Mouse (Mus musculus) lung, embryonic 16.5 days (tissue): Measurements from ENCODE around the gene Mapkbp1. TPM values are rescaled to one million over a fixed set of nuclear protein-coding genes. Genes with fewer than 3 reads are reported as not detected.

Source experiments
- ATAC-seq: fragments of 200-750 bp; cut with Nextera tagmentation; 2 replicates; pipeline ENCODE4 v1.8.0; 2017; ENCODE audit warnings: low read depth, mild to moderate bottlenecking, moderate library complexity
- H3K27ac ChIP-seq: fragments of 300-500 bp; sonication (generic); 2 replicates; pipeline ENCODE4 v1.5.1; 2014; ENCODE audit warnings: mild to moderate bottlenecking, control low read depth, low read length
- H3K27me3 ChIP-seq: fragments of 300-500 bp; sonication (generic); 2 replicates; pipeline ENCODE4 v1.6.1; 2014; ENCODE audit warnings: low read depth, low read length, mixed read lengths; ENCODE audit not compliant: control insufficient read depth, insufficient read depth
- H3K36me3 ChIP-seq: fragments of 300-500 bp; sonication (generic); 2 replicates; pipeline ENCODE4 v1.6.1; 2014; ENCODE audit warnings: low read length; ENCODE audit not compliant: control insufficient read depth, insufficient read depth
- H3K4me1 ChIP-seq: fragments of 300-500 bp; sonication (generic); replicated peaks from 2 replicates; pipeline ENCODE4 v1.6.1; 2014; ENCODE audit warnings: low read length, mixed read lengths; ENCODE audit not compliant: control insufficient read depth, insufficient read depth
- H3K4me2 ChIP-seq: fragments of 300-500 bp; sonication (generic); 2 replicates; pipeline ENCODE4 v1.6.1; 2014; ENCODE audit warnings: low read depth, low read length, control low read depth
- H3K4me3 ChIP-seq: fragments of 300-500 bp; sonication (generic); 2 replicates; pipeline ENCODE4 v1.5.1; 2014; ENCODE audit warnings: mild to moderate bottlenecking, low read length, control low read depth
- H3K9ac ChIP-seq: fragments of 300-500 bp; sonication (generic); 2 replicates; pipeline ENCODE4 v1.6.1; 2014; ENCODE audit warnings: low read length, control low read depth
- H3K9me3 ChIP-seq: fragments of 300-500 bp; sonication (generic); 2 replicates; pipeline ENCODE4 v1.6.1; 2016; ENCODE audit warnings: low read length; ENCODE audit not compliant: control insufficient read depth
- WGBS: fragments of 180-500 bp; shearing (Covaris S2); extraction: QIAGEN DNeasy Blood & Tissue Kit; methylation state at CpG from one replicate; pipeline ENCODE4 v1.1.7; 2014; 5-methylcytosine and 5-hydroxymethylcytosine counted together
- polyA plus RNA-seq: library from polyadenylated mRNA; unstranded; fragments of >200 nt; fragmentation: Nextera tagmentation; extraction: Ambion mirVana; gene quantifications from 2 replicates; pipeline ENCODE4 v1.2.1, GENCODE M21; 2015

Gene Mapkbp1
- polyA plus RNA-seq, 1 experiment from 2014 or later, result 3.5 TPM

DNA sequence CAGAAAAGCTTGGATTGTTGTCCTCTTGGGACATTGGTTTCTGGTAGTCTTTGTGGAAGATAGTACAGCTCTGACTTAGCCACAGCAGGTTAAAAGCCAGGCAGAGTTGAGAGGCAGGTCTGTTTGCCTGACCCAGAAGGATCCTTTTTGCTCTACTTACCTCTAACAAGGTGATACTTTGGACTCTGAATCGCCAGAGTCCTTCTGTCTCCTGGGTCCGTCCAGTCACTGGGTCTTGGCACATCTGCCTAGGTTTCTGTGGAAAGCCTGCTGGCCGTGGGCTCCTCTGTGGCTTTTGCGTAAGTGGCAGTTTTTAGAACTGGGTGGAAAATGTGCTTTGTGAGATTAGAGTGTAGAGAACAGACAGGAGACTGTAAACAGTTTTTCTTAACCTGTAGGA, 16.5 kb downstream of the Mapkbp1 start:
- no peak overlapping the region for H3K4me3 ChIP-seq
- H3K9ac ChIP-seq, result no peak overlapping the region
- H3K27me3 ChIP-seq, result no peaks in the 10 kb centered on the region
- WGBS, result 81% methylated on average over 4 of the region's 4 CpGs
- H3K4me2 ChIP-seq, result no peak overlapping the region
- peaks cover 5% of the 10 kb centered on the region for H3K4me1 ChIP-seq
- no peak overlapping the region for H3K27ac ChIP-seq
- no peak for ATAC-seq
- H3K9me3 ChIP-seq, result no peaks in the 10 kb centered on the region
- no peaks in the 10 kb centered on the region for H3K36me3 ChIP-seq

DNA sequence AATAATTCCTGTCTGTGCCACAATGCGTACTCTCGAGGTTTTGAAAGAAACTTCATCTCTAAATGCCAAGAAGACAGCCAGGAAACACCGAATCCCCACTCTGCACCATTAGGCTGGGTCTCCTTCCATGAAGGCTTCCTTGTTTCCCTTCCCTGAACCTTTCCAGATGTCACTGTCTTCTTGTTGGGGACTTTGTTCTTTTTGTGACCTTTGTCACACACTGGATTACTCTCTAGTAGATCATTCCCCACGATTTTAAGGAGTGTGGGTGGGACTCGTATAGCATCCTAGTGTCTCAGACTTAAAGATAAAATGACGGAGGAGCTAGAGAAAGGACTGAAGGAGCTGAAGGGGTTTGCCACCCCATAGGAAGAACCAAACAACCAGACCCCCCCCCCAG, 18.4 kb downstream of the Mapkbp1 start:
- no peak overlapping the region for H3K4me2 ChIP-seq
- ATAC-seq, result no peak
- H3K4me1 ChIP-seq, result peaks cover 20% of the 10 kb centered on the region
- H3K9ac ChIP-seq, result no peak overlapping the region
- no peaks in the 10 kb centered on the region for H3K27me3 ChIP-seq
- no peaks in the 10 kb centered on the region for H3K36me3 ChIP-seq
- H3K27ac ChIP-seq, result no peak overlapping the region
- no peak overlapping the region for H3K4me3 ChIP-seq
- whole genome bisulfite sequencing, result 84% methylated on average over 6 of the region's 6 CpGs
- no peaks in the 10 kb centered on the region for H3K9me3 ChIP-seq

DNA sequence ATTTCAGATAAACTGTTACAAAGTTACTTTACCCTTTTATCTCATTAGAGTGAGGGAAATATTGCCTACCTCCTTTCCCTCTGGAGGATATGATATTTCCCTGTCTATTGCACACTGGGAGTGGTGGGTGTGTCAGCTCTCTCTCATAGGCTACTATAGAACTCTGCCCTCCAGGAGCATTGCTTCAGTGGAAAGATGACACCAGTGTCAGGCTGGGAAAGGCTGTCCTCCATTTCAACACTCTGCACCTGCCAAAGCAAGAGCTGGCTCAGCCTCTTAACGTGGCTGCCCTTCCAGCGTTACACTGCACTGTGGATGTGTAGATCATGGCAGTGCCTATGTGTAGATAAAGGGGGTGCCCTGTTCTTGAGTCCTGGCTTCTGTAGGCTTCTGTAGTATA, 19.9 kb downstream of the Mapkbp1 start:
- no peak for ATAC-seq
- H3K4me2 ChIP-seq, result no peak overlapping the region
- 85% methylated on average over 2 of the region's 2 CpGs for WGBS

DNA sequence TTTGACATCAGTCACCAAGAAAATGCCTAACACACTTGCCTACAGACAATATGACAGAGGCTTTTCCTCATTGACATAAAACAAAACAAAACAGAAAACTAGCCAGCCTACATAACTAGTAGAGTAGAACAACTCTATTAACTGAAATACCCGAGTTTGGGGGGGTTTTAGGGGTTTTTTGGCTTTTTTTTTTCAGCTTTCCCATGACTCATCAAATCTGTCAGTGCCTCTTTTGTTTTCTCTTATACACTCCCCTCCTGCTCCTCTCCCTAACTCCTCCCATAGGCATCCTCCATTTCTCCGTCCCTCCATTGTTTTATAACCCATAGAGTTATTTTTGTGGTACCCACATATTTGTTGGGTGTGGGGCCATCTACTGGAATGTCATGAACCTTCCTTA, 21.0 kb downstream of the Mapkbp1 start:
- Histone ChIP-seq H3K27ac (no peak overlapping the region), H3K4me1 (peaks cover 20% of the 10 kb centered on the region), H3K4me2 (no peak overlapping the region), H3K27me3 (no peaks in the 10 kb centered on the region), H3K36me3 (no peaks in the 10 kb centered on the region), H3K4me3 (no peak overlapping the region), H3K9ac (no peak overlapping the region), H3K9me3 (no peaks in the 10 kb centered on the region)
- ATAC-seq, result no peak
- WGBS, result 47% methylated on average over 2 of the region's 2 CpGs

More for the DNA sequence above, 19.9 kb downstream of the Mapkbp1 start:
- H3K9ac ChIP-seq, result no peak overlapping the region
- no peaks in the 10 kb centered on the region for H3K27me3 ChIP-seq
- H3K36me3 ChIP-seq, result no peaks in the 10 kb centered on the region
- no peak overlapping the region for H3K4me3 ChIP-seq
- H3K9me3 ChIP-seq, result no peaks in the 10 kb centered on the region
- no peak overlapping the region for H3K27ac ChIP-seq
- H3K4me1 ChIP-seq, result peaks cover 20% of the 10 kb centered on the region

DNA sequence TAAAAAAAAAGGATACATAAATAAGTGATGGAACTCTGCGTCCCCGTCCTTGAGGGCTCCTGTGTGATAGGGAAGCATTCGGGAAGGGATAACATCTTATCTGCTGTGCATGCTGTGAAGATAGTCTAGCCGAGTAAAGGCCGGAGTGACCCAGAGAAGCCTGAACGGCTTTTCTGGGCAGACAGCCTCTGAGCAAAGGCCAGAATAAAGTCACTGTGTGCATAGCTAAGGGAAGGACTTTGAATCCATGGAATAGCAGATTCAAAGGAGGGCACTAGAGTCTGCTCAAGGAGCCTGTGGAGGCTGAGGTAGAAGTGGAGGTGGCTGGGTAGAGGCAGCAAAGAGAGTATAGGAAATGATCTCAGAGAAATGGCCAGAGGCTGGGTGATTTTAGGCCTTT, 22.3 kb downstream of the Mapkbp1 start:
- H3K4me2 ChIP-seq, result no peak overlapping the region
- peaks cover 20% of the 10 kb centered on the region for H3K4me1 ChIP-seq
- H3K9me3 ChIP-seq, result no peaks in the 10 kb centered on the region
- peak overlapping the region; percentile 94 for H3K27ac ChIP-seq
- no peaks in the 10 kb centered on the region for H3K27me3 ChIP-seq
- H3K9ac ChIP-seq, result 0 out of 2 replicates have a peak overlapping the region, but pooled peaks have one; percentile 32
- WGBS, result 77% methylated on average over 6 of the region's 6 CpGs
- no peak overlapping the region for H3K4me3 ChIP-seq
- no peak for ATAC-seq
- no peaks in the 10 kb centered on the region for H3K36me3 ChIP-seq

DNA sequence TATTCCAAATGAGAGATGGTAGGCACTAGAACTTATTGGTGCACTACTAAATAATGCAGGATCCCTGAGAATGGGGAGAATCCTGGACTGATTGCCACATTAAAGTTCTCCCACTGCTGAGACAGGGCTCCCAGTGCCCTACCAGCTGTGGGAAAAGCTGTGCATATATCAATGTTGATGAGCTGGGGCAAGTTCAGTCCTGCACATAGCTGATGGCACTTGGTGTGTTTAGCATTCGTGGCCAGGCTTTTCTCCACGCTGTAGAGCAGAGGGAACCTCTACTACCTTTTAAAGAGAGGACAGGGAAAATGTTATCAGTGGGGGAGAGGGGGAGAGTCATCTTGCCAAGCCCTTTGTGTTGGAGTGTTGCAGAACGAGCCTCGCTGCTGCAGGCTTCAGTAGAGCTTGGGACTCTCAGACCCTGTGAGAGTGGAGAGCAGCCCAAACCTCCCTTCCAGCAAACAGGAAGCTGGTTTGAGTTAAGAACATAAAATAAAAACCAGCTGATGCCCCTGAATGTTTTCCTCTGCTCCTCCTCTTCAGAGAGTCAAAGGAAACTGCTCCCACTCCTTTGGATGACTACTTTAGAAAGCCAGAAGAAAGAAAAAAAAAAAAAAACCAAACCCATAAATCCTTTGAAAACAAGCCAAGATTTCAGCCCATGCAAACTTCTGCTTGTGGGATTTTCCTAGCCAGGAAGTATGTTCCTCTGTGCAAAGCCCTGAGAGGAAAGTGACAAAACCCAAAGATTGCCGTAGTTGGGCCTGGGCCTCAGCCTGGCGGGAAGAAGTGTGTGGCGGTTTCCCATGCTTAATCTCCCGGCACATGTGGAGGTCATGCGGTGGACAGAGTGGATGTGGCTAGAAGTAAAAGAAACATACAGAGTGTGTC, 23.1 kb downstream of the Mapkbp1 start:
- Histone ChIP-seq H3K27me3 (no peaks in the 10 kb centered on the region), H3K36me3 (no peaks in the 10 kb centered on the region), H3K27ac (peak overlapping the region; percentile 94), H3K9ac (peak overlapping the region; percentile 44), H3K4me1 (peaks cover 20% of the 10 kb centered on the region), H3K4me3 (no peak overlapping the region), H3K4me2 (no peak overlapping the region), H3K9me3 (no peaks in the 10 kb centered on the region)
- WGBS, result 28% methylated on average over 9 of the region's 9 CpGs
- peak; percentile 62 for ATAC-seq

DNA sequence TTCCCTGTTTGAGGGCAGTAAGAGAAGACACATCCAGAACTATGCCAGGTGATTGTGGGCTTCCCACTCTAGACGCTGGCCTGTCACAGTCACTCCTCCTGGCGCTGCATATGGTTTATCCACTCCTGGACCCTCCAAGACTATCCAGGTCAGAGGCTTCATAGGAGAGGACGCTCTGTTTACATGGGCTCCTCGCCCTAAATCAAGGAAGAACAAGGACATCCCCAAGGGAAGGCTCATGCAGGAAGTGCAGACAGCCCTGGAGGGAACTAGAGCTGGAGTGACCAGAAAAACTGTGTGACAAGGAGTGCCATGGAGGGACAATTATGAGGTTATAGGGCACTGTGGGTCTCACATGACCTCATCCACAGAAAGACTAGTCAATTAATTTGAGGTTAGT, 24.9 kb downstream of the Mapkbp1 start:
- Histone ChIP-seq H3K4me3 (no peak overlapping the region), H3K36me3 (no peaks in the 10 kb centered on the region), H3K27me3 (no peaks in the 10 kb centered on the region), H3K9me3 (no peaks in the 10 kb centered on the region), H3K9ac (no peak overlapping the region), H3K4me1 (peaks cover 26% of the 10 kb centered on the region), H3K4me2 (no peak overlapping the region), H3K27ac (no peak overlapping the region)
- WGBS, result 82% methylated on average over 4 of the region's 4 CpGs
- ATAC-seq, result no peak

DNA sequence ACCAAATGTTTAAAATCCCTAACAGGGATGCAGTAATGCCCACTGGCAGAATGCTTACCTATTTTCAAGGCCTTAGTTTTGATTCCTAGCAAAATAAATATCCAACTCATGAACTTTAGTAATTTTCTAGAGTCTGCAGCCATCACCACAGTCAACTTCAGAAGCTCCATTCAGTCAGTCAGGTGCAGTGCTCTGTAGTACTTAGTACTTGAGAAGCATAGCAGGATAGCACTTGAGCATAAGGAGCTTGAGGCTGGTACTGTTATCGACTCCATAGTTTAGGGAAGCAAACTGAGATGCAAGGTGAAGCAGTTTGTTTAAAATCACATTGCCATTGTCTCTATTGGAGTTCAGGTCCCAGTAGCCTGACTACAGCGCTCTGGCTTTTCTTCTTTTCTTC, 27.2 kb downstream of the Mapkbp1 start:
- ATAC-seq, result no peak
- Histone ChIP-seq H3K9ac (no peak overlapping the region), H3K27ac (no peak overlapping the region), H3K4me3 (no peak overlapping the region), H3K4me1 (peaks cover 23% of the 10 kb centered on the region), H3K27me3 (no peaks in the 10 kb centered on the region), H3K36me3 (no peaks in the 10 kb centered on the region), H3K4me2 (no peak overlapping the region), H3K9me3 (no peaks in the 10 kb centered on the region)
- WGBS, result 68% methylated on average over 2 of the region's 2 CpGs

DNA sequence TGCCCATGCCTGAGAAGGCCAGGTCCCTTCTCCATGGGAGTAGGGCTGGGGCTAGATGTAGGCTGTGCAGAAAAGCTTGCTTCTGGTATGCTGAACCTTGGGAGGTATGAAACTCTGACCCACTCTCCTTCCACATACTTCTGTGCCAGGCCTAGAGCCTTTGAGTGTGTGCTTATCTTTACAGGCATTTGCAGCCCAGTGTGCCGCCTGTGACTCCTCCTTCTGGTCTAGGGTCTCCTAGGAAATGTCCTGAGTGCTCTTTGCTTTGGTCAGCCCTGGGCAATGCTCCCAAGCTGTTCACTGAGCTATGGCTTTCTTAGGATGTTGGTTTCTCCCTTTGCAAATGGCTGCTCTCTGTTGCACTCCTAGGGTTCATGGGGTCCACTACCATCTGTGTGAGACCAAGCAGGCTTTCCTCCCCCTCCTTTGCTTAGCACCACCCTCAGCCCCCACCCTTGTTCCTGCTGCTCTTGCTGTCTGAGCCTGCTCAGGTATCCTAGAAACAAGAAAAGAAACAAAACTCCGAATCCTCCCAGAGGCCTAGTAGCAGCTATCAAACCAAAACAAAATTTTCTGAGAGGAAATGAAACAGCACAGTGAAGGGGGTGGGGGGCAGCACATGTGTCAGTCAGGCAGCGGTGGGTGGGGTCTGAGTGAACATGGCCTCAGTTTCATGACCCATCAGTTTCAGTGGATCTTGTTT, 28.5 kb downstream of the Mapkbp1 start:
- no peaks in the 10 kb centered on the region for H3K36me3 ChIP-seq
- 47% methylated on average over 3 of the region's 3 CpGs for WGBS
- H3K4me1 ChIP-seq, result peaks cover 10% of the 10 kb centered on the region
- no peaks in the 10 kb centered on the region for H3K9me3 ChIP-seq
- H3K4me2 ChIP-seq, result no peak overlapping the region
- ATAC-seq, result peak; percentile 90
- H3K27ac ChIP-seq, result peak overlapping the region; percentile 83
- H3K9ac ChIP-seq, result no peak overlapping the region
- no peak overlapping the region for H3K4me3 ChIP-seq
- H3K27me3 ChIP-seq, result no peaks in the 10 kb centered on the region
